Mouse (Mus musculus): ENCODE data around the gene Dusp10. TPM values are rescaled to one million over a fixed set of nuclear protein-coding genes. Genes with fewer than 3 reads are reported as not detected.

The Dusp10 gene
- polyA plus RNA-seq, 1 experiment from 2014 or later: 5.8 TPM

DNA sequence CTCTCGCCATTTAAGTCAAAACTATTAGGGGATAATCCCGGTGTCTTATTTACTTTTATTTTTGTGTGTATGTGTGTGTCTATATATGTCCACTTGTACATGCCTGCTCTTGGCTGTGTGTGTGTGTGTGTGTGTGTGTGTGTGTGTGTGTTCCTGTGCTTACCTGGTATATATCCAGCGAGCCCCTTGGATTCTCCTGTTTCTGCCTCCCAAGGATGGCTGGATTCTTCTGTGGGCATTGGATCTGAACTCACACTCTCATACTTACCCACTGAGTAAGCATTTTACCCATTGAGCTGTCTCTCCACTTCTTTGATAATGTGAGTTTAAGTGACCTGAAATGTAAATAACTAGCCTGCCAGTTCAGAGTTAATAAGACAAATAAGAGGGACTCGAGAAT is 40.6 kb downstream of the Dusp10 start:
- DNase-seq (ENCODE audit: low spot score) (no peak), ATAC-seq (ENCODE audit: insufficient read depth, low FRiP score, low TSS enrichment) (no peak)
- H3K36me3 ChIP-seq (ENCODE audit: control insufficient read depth, insufficient read depth, low read length): no peaks in the 10 kb centered on the region
- H3K9ac ChIP-seq (ENCODE audit: low read length): no peak overlapping the region
- H3K4me2 ChIP-seq (ENCODE audit: low read depth): no peak overlapping the region
- H3K9me3 ChIP-seq (ENCODE audit: control insufficient read depth, low read length): no peaks in the 10 kb centered on the region
- WGBS: 94% methylated on average over 4 of the region's 4 CpGs
- H3K4me1 ChIP-seq (ENCODE audit: control insufficient read depth, insufficient read depth, low read length): no peaks in the 10 kb centered on the region
- H3K27me3 ChIP-seq (ENCODE audit: control insufficient read depth, insufficient read depth, low read length): no peaks in the 10 kb centered on the region
- H3K4me3 ChIP-seq (ENCODE audit: low read depth, low read length): no peak overlapping the region
- no peak overlapping the region for H3K27ac ChIP-seq (ENCODE audit: low read depth, low read length)

- no peak overlapping the region for H3K4me3 ChIP-seq (ENCODE audit: low read depth, low read length)
- no peak overlapping the region for H3K27ac ChIP-seq (ENCODE audit: low read depth, low read length)
- H3K27me3 ChIP-seq (ENCODE audit: control insufficient read depth, insufficient read depth, low read length): no peaks in the 10 kb centered on the region
- H3K4me2 ChIP-seq (ENCODE audit: low read depth): no peak overlapping the region
- no peaks in the 10 kb centered on the region for H3K4me1 ChIP-seq (ENCODE audit: control insufficient read depth, insufficient read depth, low read length)
- DNase-seq (ENCODE audit: low spot score) (no peak), ATAC-seq (ENCODE audit: insufficient read depth, low FRiP score, low TSS enrichment) (no peak)
- H3K36me3 ChIP-seq (ENCODE audit: control insufficient read depth, insufficient read depth, low read length): no peaks in the 10 kb centered on the region
- H3K9me3 ChIP-seq (ENCODE audit: control insufficient read depth, low read length): no peaks in the 10 kb centered on the region
- 91% methylated on average over 2 of the region's 2 CpGs for WGBS
- H3K9ac ChIP-seq (ENCODE audit: low read length): no peak overlapping the region
Measured at GRCm38 (mm10) chr1:184054176-184054575, 41.1 kb downstream of the Dusp10 start.

DNA sequence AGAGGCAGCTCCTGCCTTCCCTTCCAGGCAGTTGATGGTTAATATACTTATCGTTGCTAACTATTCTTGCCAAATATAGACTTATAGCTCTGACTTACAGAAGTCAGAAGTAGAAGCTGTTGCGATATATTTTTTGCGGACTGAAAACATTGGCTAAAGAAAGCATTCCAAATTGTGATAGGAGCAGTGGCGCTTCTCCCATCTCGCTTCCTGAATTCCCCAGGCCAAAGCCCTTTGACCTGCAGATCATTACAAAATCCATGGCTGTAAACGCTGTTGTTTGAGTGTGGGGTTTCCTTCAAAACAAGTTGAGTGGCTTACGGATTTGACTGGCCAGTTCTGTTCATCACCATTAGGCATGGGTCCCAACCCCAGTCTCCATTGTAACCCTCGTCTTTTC is 45.1 kb downstream of the Dusp10 start:
- WGBS: 84% methylated on average over 8 of the region's 8 CpGs
- H3K27ac ChIP-seq (ENCODE audit: low read depth, low read length): no peak overlapping the region

GRCm38 (mm10) chr1:184059814-184060213 is 46.7 kb downstream of the Dusp10 start:
- Histone ChIP-seq H3K9me3 (ENCODE audit: control insufficient read depth, low read length) (no peaks in the 10 kb centered on the region), H3K27me3 (ENCODE audit: control insufficient read depth, insufficient read depth, low read length) (no peaks in the 10 kb centered on the region), H3K4me2 (ENCODE audit: low read depth) (no peak overlapping the region), H3K9ac (ENCODE audit: low read length) (no peak overlapping the region), H3K4me1 (ENCODE audit: control insufficient read depth, insufficient read depth, low read length) (no peaks in the 10 kb centered on the region), H3K27ac (ENCODE audit: low read depth, low read length) (no peak overlapping the region), H3K36me3 (ENCODE audit: control insufficient read depth, insufficient read depth, low read length) (no peaks in the 10 kb centered on the region), H3K4me3 (ENCODE audit: low read depth, low read length) (no peak overlapping the region)
- WGBS: 89% methylated on average over 3 of the region's 3 CpGs
- DNase-seq (ENCODE audit: low spot score) (no peak), ATAC-seq (ENCODE audit: insufficient read depth, low FRiP score, low TSS enrichment) (no peak)

More for the DNA sequence above, 45.1 kb downstream of the Dusp10 start:
- no peak overlapping the region for H3K4me3 ChIP-seq (ENCODE audit: low read depth, low read length)
- no peak for ATAC-seq (ENCODE audit: insufficient read depth, low FRiP score, low TSS enrichment)
- H3K9ac ChIP-seq (ENCODE audit: low read length): no peak overlapping the region
- H3K36me3 ChIP-seq (ENCODE audit: control insufficient read depth, insufficient read depth, low read length): no peaks in the 10 kb centered on the region
- H3K4me2 ChIP-seq (ENCODE audit: low read depth): no peak overlapping the region
- DNase-seq (ENCODE audit: low spot score): no peak
- no peaks in the 10 kb centered on the region for H3K4me1 ChIP-seq (ENCODE audit: control insufficient read depth, insufficient read depth, low read length)
- H3K27me3 ChIP-seq (ENCODE audit: control insufficient read depth, insufficient read depth, low read length): no peaks in the 10 kb centered on the region
- H3K9me3 ChIP-seq (ENCODE audit: control insufficient read depth, low read length): no peaks in the 10 kb centered on the region

GRCm38 (mm10) chr1:184060381-184060780 is 47.3 kb downstream of the Dusp10 start:
- Histone ChIP-seq H3K4me1 (ENCODE audit: control insufficient read depth, insufficient read depth, low read length) (no peaks in the 10 kb centered on the region), H3K9me3 (ENCODE audit: control insufficient read depth, low read length) (no peaks in the 10 kb centered on the region), H3K27ac (ENCODE audit: low read depth, low read length) (no peak overlapping the region), H3K4me3 (ENCODE audit: low read depth, low read length) (no peak overlapping the region), H3K27me3 (ENCODE audit: control insufficient read depth, insufficient read depth, low read length) (no peaks in the 10 kb centered on the region), H3K36me3 (ENCODE audit: control insufficient read depth, insufficient read depth, low read length) (no peaks in the 10 kb centered on the region), H3K4me2 (ENCODE audit: low read depth) (no peak overlapping the region), H3K9ac (ENCODE audit: low read length) (no peak overlapping the region)
- no peak for DNase-seq (ENCODE audit: low spot score)
- WGBS: 87% methylated on average over 9 of the region's 9 CpGs
- no peak for ATAC-seq (ENCODE audit: insufficient read depth, low FRiP score, low TSS enrichment)

GRCm38 (mm10) chr1:184060828-184061734 is 48.0 kb downstream of the Dusp10 start:
- no peak overlapping the region for H3K27ac ChIP-seq (ENCODE audit: low read depth, low read length)
- ATAC-seq (ENCODE audit: insufficient read depth, low FRiP score, low TSS enrichment) (no peak), DNase-seq (ENCODE audit: low spot score) (no peak)
- H3K9ac ChIP-seq (ENCODE audit: low read length): no peak overlapping the region
- 76% methylated on average over 4 of the region's 4 CpGs for WGBS
- H3K27me3 ChIP-seq (ENCODE audit: control insufficient read depth, insufficient read depth, low read length): no peaks in the 10 kb centered on the region
- no peaks in the 10 kb centered on the region for H3K9me3 ChIP-seq (ENCODE audit: control insufficient read depth, low read length)
- no peaks in the 10 kb centered on the region for H3K36me3 ChIP-seq (ENCODE audit: control insufficient read depth, insufficient read depth, low read length)
- no peak overlapping the region for H3K4me3 ChIP-seq (ENCODE audit: low read depth, low read length)
- H3K4me2 ChIP-seq (ENCODE audit: low read depth): no peak overlapping the region
- H3K4me1 ChIP-seq (ENCODE audit: control insufficient read depth, insufficient read depth, low read length): 0 out of 2 replicates have a peak, but pooled peaks cover 4% of the 10 kb centered on the region

GRCm38 (mm10) chr1:184061901-184062300 is 48.8 kb downstream of the Dusp10 start:
- DNase-seq (ENCODE audit: low spot score): no peak

DNA sequence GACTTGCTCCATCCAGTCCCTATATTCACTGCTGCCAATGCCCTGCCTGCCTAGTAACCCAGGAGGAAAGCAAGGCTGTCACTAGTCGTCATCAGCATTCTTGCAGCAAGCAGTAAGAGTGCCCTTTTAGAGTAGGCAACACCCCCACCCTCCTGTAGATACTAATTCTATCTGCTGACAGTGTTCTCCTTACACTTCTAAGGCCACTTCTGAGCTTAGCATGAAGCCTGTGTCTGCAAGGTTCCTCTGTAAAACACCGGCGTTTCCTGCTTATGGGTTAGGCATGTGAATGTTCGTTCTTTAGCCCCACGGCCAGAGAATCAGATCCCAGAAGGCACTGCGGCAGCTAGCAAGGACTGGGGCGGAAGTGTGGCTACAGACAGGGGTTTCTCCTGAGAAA is 51.2 kb downstream of the Dusp10 start:
- no peak for DNase-seq (ENCODE audit: low spot score)
- WGBS: 85% methylated on average over 7 of the region's 7 CpGs
- Histone ChIP-seq H3K27ac (ENCODE audit: low read depth, low read length) (no peak overlapping the region), H3K9me3 (ENCODE audit: control insufficient read depth, low read length) (no peaks in the 10 kb centered on the region), H3K27me3 (ENCODE audit: control insufficient read depth, insufficient read depth, low read length) (no peaks in the 10 kb centered on the region), H3K36me3 (ENCODE audit: control insufficient read depth, insufficient read depth, low read length) (no peaks in the 10 kb centered on the region), H3K4me2 (ENCODE audit: low read depth) (no peak overlapping the region), H3K4me3 (ENCODE audit: low read depth, low read length) (no peak overlapping the region), H3K9ac (ENCODE audit: low read length) (no peak overlapping the region), H3K4me1 (ENCODE audit: control insufficient read depth, insufficient read depth, low read length) (0 out of 2 replicates have a peak, but pooled peaks cover 4% of the 10 kb centered on the region)
- ATAC-seq (ENCODE audit: insufficient read depth, low FRiP score, low TSS enrichment): no peak

More at GRCm38 (mm10) chr1:184061901-184062300, 48.8 kb downstream of the Dusp10 start:
- H3K4me3 ChIP-seq (ENCODE audit: low read depth, low read length): no peak overlapping the region
- WGBS: 84% methylated on average over 1 of the region's 1 CpGs
- H3K27ac ChIP-seq (ENCODE audit: low read depth, low read length): no peak overlapping the region
- H3K4me1 ChIP-seq (ENCODE audit: control insufficient read depth, insufficient read depth, low read length): 0 out of 2 replicates have a peak, but pooled peaks cover 4% of the 10 kb centered on the region
- H3K9ac ChIP-seq (ENCODE audit: low read length): no peak overlapping the region
- no peaks in the 10 kb centered on the region for H3K36me3 ChIP-seq (ENCODE audit: control insufficient read depth, insufficient read depth, low read length)
- no peak for ATAC-seq (ENCODE audit: insufficient read depth, low FRiP score, low TSS enrichment)
- no peaks in the 10 kb centered on the region for H3K27me3 ChIP-seq (ENCODE audit: control insufficient read depth, insufficient read depth, low read length)
- H3K9me3 ChIP-seq (ENCODE audit: control insufficient read depth, low read length): no peaks in the 10 kb centered on the region
- H3K4me2 ChIP-seq (ENCODE audit: low read depth): no peak overlapping the region

All from neural tube, embryonic 11.5 days (tissue).